Mouse (Mus musculus) layer of hippocampus, adult 9-11 months (tissue): ENCODE measurements at regions not wholly inside any gene's neighbourhood (a gene's known extent, or its start where the extent isn't known, plus 50 kb on each side); places are given as distances from the start of the nearest gene placed in this dataset.

ENCODE experiments used
- DNase-seq: peaks from one replicate; pipeline ENCODE4 v3.0.0; 2022

DNA sequence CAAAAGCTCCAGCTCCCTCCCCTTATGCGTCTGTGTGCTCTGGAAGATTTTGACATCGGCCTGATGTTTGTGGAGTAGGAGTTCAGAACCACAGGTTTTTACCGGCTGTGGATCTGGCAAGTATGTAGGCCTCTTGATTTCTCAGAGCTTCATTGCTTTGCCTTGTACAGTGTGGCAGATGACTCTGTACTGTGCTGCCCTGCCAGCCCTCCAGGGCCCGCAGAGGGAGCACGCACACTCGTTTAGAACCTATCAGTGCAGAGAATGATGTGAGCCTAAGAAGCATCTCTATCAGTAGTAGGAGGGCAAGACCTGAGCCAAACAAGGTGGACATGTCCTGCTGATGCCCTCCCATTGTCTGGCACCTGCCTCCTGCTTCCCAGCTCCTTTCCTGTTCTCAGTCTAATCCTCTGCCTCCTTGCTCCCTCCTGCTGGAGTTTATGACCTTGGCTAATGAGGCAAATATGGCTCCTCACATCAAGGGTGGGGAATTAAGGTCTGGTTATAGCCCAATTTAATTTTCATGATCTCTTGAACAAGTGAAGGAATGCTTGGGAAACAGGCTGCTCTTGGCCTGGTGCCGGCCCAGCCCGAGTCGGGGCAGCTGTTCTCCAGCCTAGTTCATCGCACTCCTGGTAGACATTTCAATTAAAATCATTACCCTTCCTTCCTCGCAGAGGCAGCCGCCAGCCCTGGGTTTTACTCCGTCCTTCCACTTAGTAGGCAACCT, 344.5 kb downstream of the Tmem38b start:
- no peak for DNase-seq

DNA sequence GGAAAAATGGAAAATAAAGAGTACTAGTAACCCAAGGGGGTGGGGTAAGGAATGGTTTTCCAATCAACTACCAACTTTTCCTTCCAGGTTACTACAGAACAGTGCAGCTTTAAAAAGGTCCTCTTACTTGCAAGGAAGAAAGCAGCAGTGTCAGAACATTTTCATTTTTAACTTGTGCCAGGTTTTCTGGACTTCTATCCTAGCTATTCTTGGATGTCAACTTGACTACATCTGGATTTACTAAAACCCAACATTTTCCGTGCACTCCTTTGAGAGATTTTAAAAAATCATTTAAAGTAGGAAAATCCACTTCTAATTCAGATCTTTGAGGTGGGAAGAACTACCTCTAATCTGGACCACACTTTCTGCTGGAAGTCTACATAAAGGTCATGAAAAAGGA, 358.4 kb downstream of the Tmem38b start:
- no peak for DNase-seq

DNA sequence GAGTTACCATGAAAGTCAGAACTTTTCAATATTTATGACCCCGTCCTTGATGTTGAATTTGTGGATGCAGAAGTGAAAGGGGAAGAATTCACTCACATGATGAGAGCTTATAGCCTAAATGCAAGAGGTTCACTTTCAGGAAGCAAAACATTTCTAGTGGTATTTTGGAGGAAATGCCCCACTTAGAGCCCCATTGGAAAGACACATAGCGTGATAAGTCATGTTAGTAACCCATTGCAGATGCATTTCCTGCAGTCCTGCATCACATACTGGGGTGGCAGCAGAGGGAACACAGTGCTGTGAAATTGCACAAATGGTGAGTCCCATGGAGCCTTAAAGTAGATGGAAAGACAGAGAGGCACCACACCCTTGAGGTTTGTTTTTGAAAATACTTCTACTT, 369.9 kb downstream of the Tmem38b start:
- DNase-seq: no peak

DNA sequence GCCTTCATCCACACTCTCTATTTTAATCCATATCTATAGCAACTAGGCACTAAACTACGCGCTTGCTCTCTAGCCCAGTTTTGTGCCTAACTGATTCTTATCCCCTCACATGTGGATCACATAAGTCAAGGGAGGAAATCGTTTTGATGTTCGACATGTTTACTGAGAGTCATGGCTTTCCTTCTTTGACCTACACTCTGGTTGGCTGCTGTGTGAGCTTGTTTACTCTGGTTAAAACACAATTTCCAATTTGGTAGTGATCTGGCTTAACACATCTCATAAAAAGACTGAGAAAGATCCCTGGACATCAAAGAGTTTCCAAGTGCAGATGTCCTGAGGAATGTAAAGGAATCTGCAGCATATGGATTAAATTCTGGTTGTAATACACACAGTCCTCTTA, 376.6 kb downstream of the Tmem38b start:
- no peak for DNase-seq

DNA sequence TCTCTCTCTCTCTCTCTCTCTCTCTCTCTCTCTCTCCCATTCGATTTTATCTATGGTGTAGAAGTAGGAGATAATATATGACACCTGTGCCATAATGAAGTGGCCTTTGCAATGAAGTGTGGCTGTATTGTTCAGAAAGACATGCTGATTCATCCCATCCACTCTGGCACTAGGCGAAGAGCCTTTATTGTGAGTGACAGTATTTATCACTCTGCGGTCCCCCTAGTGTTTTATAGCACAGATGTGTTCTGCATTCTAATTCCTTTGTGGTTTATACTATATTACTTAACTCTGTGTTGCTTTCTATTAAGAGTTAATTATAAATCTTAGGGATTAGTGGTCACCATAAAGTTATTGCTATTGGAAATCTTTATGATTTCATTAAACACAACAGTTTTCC, 398.7 kb downstream of the Tmem38b start:
- no peak for DNase-seq
